Mouse (Mus musculus): Measurements from ENCODE around the gene Macrod2. TPM values are rescaled to one million over a fixed set of nuclear protein-coding genes. Genes with fewer than 3 reads are reported as not detected.

Gene Macrod2
- total and polyA plus RNA-seq, 2 experiments from 2014 or later: 49.7 to 80.7 TPM

GRCm38 (mm10) chr2:141343988-141344535 is 949.0 kb downstream of the Macrod2 start:
- H3K27ac ChIP-seq (ENCODE audit: low read depth, low read length): no peak overlapping the region
- no peaks in the 10 kb centered on the region for H3K27me3 ChIP-seq (ENCODE audit: insufficient read depth, low read length)
- no peak overlapping the region for H3K9ac ChIP-seq
- no peaks in the 10 kb centered on the region for H3K36me3 ChIP-seq (ENCODE audit: insufficient read depth)
- 34% methylated on average over 10 of the region's 10 CpGs for WGBS
- H3K4me2 ChIP-seq (ENCODE audit: low read depth): no peak overlapping the region
- peak; percentile 54; the same call in 1 of the 2 replicates for ATAC-seq
- no peaks in the 10 kb centered on the region for H3K9me3 ChIP-seq (ENCODE audit: low read length)
- no peak for TF ChIP-seq CTCF (IDR thresholded peaks at IDR 0.05; ENCODE audit: low read depth)
- no peak overlapping the region for H3K4me3 ChIP-seq (ENCODE audit: low read depth, low read length)
- H3K4me1 ChIP-seq (ENCODE audit: insufficient read depth): no peaks in the 10 kb centered on the region
- no peak for DNase-seq

DNA sequence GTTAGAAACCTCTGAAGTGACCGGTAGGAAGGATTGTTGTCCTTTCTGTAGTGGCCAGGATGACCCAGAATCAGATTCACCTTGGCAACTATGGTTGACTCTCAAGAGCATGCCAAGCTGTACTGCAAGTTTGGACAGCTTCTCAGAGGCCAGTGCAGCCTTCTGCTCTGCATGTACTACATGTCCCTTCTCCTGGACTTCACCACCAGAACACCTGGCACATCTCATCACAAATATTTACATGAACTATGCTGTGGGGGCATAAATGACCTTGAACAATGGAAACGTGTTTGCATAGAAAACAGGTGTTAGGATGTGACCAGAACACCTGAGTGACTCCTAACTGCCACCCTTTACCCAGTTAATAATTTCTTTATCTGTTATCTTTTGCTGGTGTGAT is 957.5 kb downstream of the Macrod2 start:
- Histone ChIP-seq H3K27ac (ENCODE audit: low read depth, low read length) (no peak overlapping the region), H3K4me1 (ENCODE audit: insufficient read depth) (no peaks in the 10 kb centered on the region), H3K9ac (no peak overlapping the region), H3K27me3 (ENCODE audit: insufficient read depth, low read length) (no peaks in the 10 kb centered on the region), H3K4me2 (ENCODE audit: low read depth) (no peak overlapping the region), H3K4me3 (ENCODE audit: low read depth, low read length) (no peak overlapping the region), H3K9me3 (ENCODE audit: low read length) (no peaks in the 10 kb centered on the region), H3K36me3 (ENCODE audit: insufficient read depth) (no peaks in the 10 kb centered on the region)
- WGBS: 85% methylated on average over 2 of the region's 2 CpGs
- DNase-seq: no peak
- TF ChIP-seq CTCF (IDR thresholded peaks at IDR 0.05; ENCODE audit: low read depth): no peak
- ATAC-seq: no peak

DNA sequence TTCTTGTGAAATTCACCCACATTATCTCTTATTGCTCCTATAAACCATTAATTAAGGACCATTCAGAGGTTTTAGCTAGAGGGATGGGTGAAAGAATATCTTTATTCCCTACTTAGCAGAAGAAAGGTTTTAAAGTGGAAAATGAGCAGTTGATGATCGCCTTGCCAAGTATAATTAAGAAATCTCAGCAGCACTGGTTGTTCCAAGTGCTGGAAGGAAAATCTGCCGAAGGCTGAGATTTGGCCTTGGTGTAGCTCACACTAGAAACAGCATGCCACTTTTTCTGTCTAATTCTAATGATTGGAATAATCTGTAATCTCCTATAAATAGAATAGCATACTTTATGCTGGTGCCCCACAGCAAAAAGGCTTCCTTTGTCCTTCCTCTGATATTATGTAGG is 993.5 kb downstream of the Macrod2 start:
- ATAC-seq: peak; percentile 14; the same call in 1 of the 2 replicates
- Histone ChIP-seq H3K4me2 (ENCODE audit: low read depth) (no peak overlapping the region), H3K36me3 (ENCODE audit: insufficient read depth) (no peaks in the 10 kb centered on the region), H3K4me1 (ENCODE audit: insufficient read depth) (no peaks in the 10 kb centered on the region), H3K27me3 (ENCODE audit: insufficient read depth, low read length) (no peaks in the 10 kb centered on the region), H3K9ac (no peak overlapping the region), H3K4me3 (ENCODE audit: low read depth, low read length) (no peak overlapping the region), H3K9me3 (ENCODE audit: low read length) (no peaks in the 10 kb centered on the region), H3K27ac (ENCODE audit: low read depth, low read length) (no peak overlapping the region)
- no peak for TF ChIP-seq CTCF (IDR thresholded peaks at IDR 0.05; ENCODE audit: low read depth)
- peak; percentile 50 for DNase-seq
- 28% methylated on average over 2 of the region's 2 CpGs for WGBS

DNA sequence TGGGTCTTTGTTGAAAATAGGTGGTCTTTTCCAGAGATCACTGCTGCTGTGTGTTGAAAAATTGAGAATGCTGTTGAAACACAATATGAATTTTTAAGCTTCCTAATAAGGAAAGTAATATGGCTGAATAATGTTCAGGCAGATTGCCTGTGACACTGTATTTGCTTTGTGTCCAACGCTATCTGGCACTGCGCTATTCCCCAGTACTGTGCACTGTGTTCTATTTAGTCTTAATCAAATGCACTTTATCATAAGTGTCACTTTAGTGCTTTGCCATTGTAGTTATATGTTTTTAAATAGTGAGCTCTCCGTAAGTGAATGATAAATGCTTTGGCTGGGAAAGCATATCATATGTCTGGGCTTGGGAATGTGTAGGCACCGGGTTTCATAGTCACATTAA is 996.1 kb downstream of the Macrod2 start:
- Histone ChIP-seq H3K27ac (ENCODE audit: low read depth, low read length) (no peak overlapping the region), H3K9ac (no peak overlapping the region), H3K36me3 (ENCODE audit: insufficient read depth) (no peaks in the 10 kb centered on the region), H3K4me1 (ENCODE audit: insufficient read depth) (no peaks in the 10 kb centered on the region), H3K4me2 (ENCODE audit: low read depth) (no peak overlapping the region), H3K9me3 (ENCODE audit: low read length) (no peaks in the 10 kb centered on the region), H3K4me3 (ENCODE audit: low read depth, low read length) (no peak overlapping the region), H3K27me3 (ENCODE audit: insufficient read depth, low read length) (no peaks in the 10 kb centered on the region)
- DNase-seq (no peak), ATAC-seq (no peak)
- WGBS: 82% methylated on average over 4 of the region's 4 CpGs
- no peak for TF ChIP-seq CTCF (IDR thresholded peaks at IDR 0.05; ENCODE audit: low read depth)

DNA sequence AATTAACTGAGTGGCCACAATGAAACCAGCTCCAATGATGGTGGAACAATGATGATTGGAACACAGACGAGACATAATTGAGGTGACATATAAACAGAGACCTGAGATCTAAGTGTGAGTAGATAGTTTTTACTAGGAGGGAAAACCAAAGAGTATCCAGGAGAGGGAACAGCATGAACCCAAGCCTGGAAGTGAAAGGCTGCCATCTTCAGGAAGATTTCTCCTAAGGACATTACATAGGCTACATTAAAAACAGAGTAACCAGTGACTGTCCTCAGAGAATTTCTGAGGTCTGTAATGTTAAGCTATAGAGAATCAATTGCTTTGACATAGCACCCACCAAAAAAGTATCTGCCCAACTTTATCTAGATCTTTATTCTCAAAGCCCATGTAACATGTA is 999.7 kb downstream of the Macrod2 start:
- no peak overlapping the region for H3K9ac ChIP-seq
- no peak for ATAC-seq
- no peak for TF ChIP-seq CTCF (IDR thresholded peaks at IDR 0.05; ENCODE audit: low read depth)
- DNase-seq: no peak
- H3K36me3 ChIP-seq (ENCODE audit: insufficient read depth): no peaks in the 10 kb centered on the region
- no peak overlapping the region for H3K27ac ChIP-seq (ENCODE audit: low read depth, low read length)
- no peak overlapping the region for H3K4me3 ChIP-seq (ENCODE audit: low read depth, low read length)
- no peaks in the 10 kb centered on the region for H3K27me3 ChIP-seq (ENCODE audit: insufficient read depth, low read length)
- no peaks in the 10 kb centered on the region for H3K4me1 ChIP-seq (ENCODE audit: insufficient read depth)
- no peaks in the 10 kb centered on the region for H3K9me3 ChIP-seq (ENCODE audit: low read length)
- WGBS: 60% methylated on average over 1 of the region's 1 CpGs
- H3K4me2 ChIP-seq (ENCODE audit: low read depth): no peak overlapping the region

DNA sequence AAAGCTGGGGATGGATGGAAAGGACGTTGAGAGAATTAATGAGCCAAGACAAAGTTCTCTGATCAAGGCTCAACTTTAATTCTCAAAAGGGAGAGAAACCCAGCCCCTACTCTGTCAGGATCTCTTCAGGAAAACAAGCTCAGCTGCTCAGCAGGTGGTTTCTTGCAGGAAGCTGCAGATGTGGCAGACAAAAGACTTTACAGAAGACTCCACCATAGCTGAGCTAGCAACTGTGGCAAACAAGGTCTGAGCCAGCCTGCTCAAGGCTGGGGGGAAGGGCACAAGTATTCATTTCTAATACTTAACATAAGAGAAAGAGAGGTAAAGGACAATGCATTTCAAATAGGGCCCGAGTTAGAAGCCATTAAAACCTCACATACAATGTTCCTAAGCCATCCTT is 1013.7 kb downstream of the Macrod2 start:
- WGBS: 4% methylated on average over 2 of the region's 2 CpGs
- ATAC-seq (no peak), DNase-seq (no peak)
- H3K9me3 ChIP-seq (ENCODE audit: low read length): no peaks in the 10 kb centered on the region
- H3K4me2 ChIP-seq (ENCODE audit: low read depth): no peak overlapping the region
- no peak overlapping the region for H3K9ac ChIP-seq
- H3K4me3 ChIP-seq (ENCODE audit: low read depth, low read length): no peak overlapping the region
- H3K27me3 ChIP-seq (ENCODE audit: insufficient read depth, low read length): no peaks in the 10 kb centered on the region
- TF ChIP-seq CTCF (IDR thresholded peaks at IDR 0.05; ENCODE audit: low read depth): no peak
- H3K36me3 ChIP-seq (ENCODE audit: insufficient read depth): no peaks in the 10 kb centered on the region
- no peaks in the 10 kb centered on the region for H3K4me1 ChIP-seq (ENCODE audit: insufficient read depth)
- no peak overlapping the region for H3K27ac ChIP-seq (ENCODE audit: low read depth, low read length)

GRCm38 (mm10) chr2:141416436-141416835 is 1021.3 kb downstream of the Macrod2 start:
- Histone ChIP-seq H3K9me3 (ENCODE audit: low read length) (no peaks in the 10 kb centered on the region), H3K4me2 (ENCODE audit: low read depth) (no peak overlapping the region), H3K27ac (ENCODE audit: low read depth, low read length) (no peak overlapping the region), H3K36me3 (ENCODE audit: insufficient read depth) (no peaks in the 10 kb centered on the region), H3K4me3 (ENCODE audit: low read depth, low read length) (no peak overlapping the region), H3K4me1 (ENCODE audit: insufficient read depth) (0 out of 2 replicates have a peak, but pooled peaks cover 6% of the 10 kb centered on the region), H3K27me3 (ENCODE audit: insufficient read depth, low read length) (no peaks in the 10 kb centered on the region), H3K9ac (no peak overlapping the region)
- no peak for DNase-seq
- TF ChIP-seq CTCF (IDR thresholded peaks at IDR 0.05; ENCODE audit: low read depth): no peak
- no peak for ATAC-seq

All from forebrain, postnatal 0 days (tissue).